Mouse (Mus musculus) kidney, adult 2 months (tissue): Measurements from ENCODE around the gene Cts7. TPM values are rescaled to one million over a fixed set of nuclear protein-coding genes. Genes with fewer than 3 reads are reported as not detected.

ENCODE experiments used
- DNase-seq: peaks from one replicate; pipeline ENCODE4 v3.0.0; 2021
- H3K27ac ChIP-seq: fragments of 200-500 bp; 2 replicates; pipeline ENCODE4 v1.5.1; 2012; ENCODE audit warnings: low read depth, low read length, control low read depth, inconsistent platforms; ENCODE audit not compliant: insufficient read depth
- H3K27me3 ChIP-seq: fragments of 200-500 bp; replicated peaks from 2 replicates; pipeline ENCODE4 v1.6.1; 2012; ENCODE audit warnings: mild to moderate bottlenecking, moderate library complexity, low read length, inconsistent platforms; ENCODE audit not compliant: control insufficient read depth, insufficient read depth
- H3K36me3 ChIP-seq: fragments of 200-500 bp; 2 replicates; pipeline ENCODE4 v1.6.1; 2012; ENCODE audit warnings: mild to moderate bottlenecking, moderate library complexity, low read length, inconsistent platforms; ENCODE audit not compliant: control insufficient read depth, insufficient read depth
- H3K4me1 ChIP-seq: fragments of 200-500 bp; 2 replicates; pipeline ENCODE4 v1.6.1; 2011; ENCODE audit warnings: low read length; ENCODE audit not compliant: control insufficient read depth, insufficient read depth
- H3K4me3 ChIP-seq: fragments of 200-500 bp; 2 replicates; pipeline ENCODE4 v1.5.1; 2011; ENCODE audit warnings: mild to moderate bottlenecking, low read depth, low read length, control low read depth; ENCODE audit not compliant: insufficient read depth
- POLR2A ChIP-seq: fragments of 200-500 bp; IDR thresholded peaks from one replicate; pipeline ENCODE4 v1.6.1; 2011; ENCODE audit warnings: low read depth, low read length, control low read depth
- polyA plus RNA-seq: library from polyadenylated mRNA; depleted of rRNA; stranded (reverse); fragments of >200 nt; gene quantifications from 2 replicates; pipeline ENCODE4 v1.2.3, GENCODE M21; 2012; rRNA removed

The Cts7 gene
- not detected in 2 replicates for polyA plus RNA-seq

GRCm38 (mm10) chr13:61358097-61358496 lies at the start of gene Cts7:
Gene Cts7 (minus strand): TSS chr13:61358197.
- no peaks in the 10 kb centered on the region for H3K4me1 ChIP-seq
- DNase-seq = no peak
- H3K27me3 ChIP-seq = no peaks in the 10 kb centered on the region
- H3K27ac ChIP-seq = no peak within 1 kb of the TSS
- no peaks in the 10 kb centered on the region for H3K36me3 ChIP-seq
- no peak for TF ChIP-seq POLR2A
- H3K4me3 ChIP-seq = no peak within 1 kb of the TSS

Other genes starting within 250 kb of the Cts7 start
- gene Ctsr, start 193.9 kb downstream of the Cts7 start, polyA plus RNA-seq = not detected in 2 replicates
- gene Cts6, start 154.8 kb downstream of the Cts7 start, polyA plus RNA-seq = not detected in 2 replicates
- not detected in 2 replicates for gene Cts8, start 102.8 kb downstream of the Cts7 start, polyA plus RNA-seq
- gene Gm49398, start 69.4 kb downstream of the Cts7 start, polyA plus RNA-seq = not detected in 2 replicates
- gene Ctsm, start 183.6 kb upstream of the Cts7 start, polyA plus RNA-seq = not detected in 2 replicates
- gene Gm49352, start 210.0 kb upstream of the Cts7 start, polyA plus RNA-seq = not detected in 2 replicates
- not detected in 2 replicates for gene Cts3, start 211.9 kb upstream of the Cts7 start, polyA plus RNA-seq